Mouse (Mus musculus) lung, postnatal 36 days (tissue): Measurements from ENCODE around the gene Ly6g5b.

Source experiments
- DNase-seq: peaks from one replicate; pipeline ENCODE4 v3.0.0; 2022; ENCODE audit warnings: mixed read lengths

Ly6g5b gene

DNA sequence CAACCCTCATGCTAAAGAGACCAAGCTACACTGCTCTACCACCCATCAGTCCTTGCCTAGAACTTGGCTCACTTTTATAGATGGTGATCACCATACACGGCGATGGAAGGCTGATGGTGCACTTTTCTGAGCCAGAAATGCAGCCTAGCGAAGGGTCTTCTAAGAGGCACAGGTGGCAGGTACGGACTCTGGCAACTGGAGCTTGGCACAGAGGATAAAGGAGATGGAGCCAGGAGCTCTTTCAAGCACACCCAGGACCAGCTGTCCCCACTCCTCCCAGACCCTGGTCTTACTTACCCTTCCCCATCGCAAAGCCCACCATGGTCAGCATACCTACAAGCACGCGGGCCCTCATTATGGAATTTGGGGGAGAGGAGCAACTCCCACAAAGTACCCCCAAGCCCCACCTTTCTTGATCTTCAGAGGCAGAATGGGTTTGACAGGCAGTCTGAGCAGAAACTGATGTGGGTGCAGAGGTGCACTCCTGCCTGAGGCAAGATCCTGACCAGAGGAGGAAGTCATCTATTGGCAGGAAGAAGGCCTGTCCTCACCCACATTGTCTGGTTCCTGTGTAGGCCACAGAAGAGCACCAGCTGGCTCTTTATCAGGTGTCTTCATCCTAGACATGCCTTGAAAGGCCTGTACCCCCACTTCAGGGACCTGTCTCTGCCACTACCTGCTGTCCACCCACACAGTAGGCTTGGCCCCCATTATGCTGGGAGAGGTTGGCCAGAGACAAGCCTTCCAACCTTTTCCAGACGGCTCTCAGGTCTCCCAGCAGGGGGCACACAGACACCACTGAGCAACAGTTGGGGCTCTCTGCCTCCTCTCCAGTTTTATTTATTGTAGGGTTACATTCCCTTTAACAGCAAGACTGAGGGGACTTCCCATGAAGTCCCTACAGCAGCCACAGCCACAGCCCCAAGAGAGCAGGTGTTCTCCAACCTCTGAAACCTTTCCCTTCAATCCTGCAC, at the start of gene Ly6g5b:
TSS of gene Ly6g5b (minus strand) at position 383 of the 974 bp plus-strand sequence.
- peak; percentile 43 for DNase-seq

DNA sequence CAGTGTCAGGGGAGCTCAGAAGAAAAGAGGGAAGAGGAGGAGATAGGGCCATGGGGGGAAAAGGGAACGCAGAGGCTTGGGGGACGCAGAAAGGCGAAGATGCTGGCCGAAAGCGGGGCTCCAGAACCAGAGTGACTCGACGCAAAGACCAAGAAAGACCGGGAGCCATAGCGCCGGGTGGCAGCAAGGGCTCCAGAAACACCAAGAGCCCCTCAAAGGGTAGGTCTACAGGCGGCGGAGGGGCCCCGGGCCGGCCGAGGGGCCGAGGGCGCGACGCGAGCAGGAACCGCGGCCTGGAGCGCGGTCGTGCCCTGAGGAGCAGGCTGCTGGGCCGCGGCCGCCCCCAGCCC, 49.0 kb upstream of the Ly6g5b start:
- peak; percentile 10 for DNase-seq

DNA sequence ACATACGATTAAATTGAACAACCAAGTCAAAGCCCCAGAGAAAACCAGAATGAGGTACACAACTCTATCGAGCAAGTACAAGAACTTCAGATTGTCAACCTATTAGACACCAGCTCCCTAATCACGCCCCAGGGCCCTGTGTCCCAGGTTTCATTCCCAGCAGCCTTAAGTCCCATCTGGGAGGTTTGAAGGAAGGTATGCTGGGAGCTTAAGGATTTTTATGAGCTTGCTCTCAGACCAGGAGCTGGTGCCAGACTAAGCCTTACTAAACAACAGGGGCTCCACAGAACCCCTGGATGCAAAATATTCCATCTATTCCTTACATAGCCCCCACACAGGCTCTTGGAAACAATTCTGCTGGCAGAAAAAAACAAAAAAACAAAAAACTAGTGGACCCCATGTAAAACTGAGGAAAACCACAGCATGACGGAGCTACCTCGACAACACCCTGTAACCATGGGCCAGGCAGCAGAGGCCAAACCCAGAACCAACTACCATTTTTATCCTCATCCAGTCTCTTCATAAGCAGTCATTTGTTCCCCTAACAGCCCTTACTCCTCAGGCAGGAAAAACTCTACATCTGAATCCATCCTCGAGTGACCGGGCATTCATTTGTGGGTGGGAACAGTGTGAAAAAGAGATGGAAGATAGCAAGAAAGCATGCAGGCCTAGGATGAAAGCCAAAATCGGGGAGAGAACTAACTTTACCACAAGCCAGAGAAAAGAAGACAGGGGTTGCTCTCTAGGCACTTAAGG, 48.3 kb upstream of the Ly6g5b start:
- DNase-seq = peak; percentile 5

DNA sequence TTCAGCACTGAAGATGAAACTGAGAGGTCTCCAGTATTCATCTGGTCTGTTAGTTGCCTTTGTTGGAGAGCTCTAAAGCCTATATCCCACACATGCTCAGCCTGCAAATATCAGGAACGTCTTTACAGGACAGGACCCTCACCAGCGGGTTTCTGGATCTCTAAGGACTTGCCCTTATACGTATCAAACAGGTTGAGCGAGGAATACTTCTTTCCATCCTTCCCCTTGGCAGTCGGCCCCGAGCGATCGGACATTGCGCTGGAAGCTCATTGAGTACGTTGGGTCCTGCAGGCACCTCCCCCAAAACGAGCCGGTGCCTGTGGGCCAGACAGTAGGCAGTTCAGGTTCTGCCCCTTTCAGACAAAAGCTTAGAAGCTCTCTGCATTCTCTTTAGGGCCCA, 47.5 kb upstream of the Ly6g5b start:
- peak; percentile 61 for DNase-seq

DNA sequence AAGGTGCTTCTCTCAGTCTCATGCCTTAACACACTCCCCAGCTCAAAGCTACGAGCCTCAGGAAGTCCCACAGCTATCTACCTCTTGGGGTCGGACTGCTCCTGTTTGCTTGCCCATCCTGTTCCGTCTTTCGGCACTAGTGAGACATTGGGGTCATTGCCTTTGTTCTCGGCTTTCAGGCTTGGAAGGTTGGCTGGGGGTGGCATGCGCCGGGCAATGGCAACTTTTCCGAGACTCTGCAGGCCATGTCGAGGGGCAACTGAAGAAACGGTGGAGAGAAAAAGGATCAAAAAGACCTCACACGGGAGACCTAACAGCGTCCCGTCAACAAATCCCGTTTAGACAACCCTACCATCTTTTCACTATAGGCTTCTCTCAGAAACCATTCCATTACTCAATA, 46.9 kb upstream of the Ly6g5b start:
- DNase-seq = no peak

DNA sequence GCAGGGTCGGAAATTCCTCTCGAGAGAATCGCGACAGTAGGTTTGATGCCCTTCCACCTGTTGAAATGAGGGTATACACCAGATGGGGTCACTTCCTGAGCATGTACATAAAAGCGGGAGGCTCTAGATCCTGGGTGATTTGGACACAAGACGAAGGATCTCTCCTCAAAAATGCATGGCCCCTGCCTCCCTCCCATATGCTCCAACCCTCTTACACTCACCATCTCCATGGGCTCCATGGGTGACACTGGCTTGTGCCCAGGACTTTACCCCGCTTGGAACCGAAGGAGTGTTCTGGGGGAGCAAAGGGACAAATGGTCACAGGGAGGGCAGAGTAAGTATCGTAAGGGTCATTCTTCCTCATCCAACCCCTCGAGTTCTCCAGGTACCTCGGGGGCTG, 46.2 kb upstream of the Ly6g5b start:
- no peak for DNase-seq

DNA sequence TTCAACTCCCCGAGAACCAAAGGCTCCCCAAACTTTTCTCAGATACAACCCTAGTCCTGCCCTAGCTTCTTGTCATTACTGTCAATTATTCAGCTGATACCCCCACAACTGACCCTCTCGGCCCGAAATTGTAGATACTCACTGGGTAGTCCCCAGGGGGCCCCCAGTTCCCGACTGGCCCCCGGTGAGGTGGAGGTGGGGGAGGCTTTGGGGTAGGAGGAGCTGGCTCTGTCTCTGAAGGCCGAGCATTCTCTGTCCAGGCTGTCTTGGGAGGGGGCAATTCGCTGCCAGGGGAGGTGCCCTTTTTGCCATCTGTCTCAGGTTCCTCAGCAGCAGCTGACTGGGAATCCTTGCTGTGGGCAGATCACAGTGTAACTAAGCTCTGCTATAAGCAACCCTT, 44.4 kb upstream of the Ly6g5b start:
- DNase-seq = no peak

DNA sequence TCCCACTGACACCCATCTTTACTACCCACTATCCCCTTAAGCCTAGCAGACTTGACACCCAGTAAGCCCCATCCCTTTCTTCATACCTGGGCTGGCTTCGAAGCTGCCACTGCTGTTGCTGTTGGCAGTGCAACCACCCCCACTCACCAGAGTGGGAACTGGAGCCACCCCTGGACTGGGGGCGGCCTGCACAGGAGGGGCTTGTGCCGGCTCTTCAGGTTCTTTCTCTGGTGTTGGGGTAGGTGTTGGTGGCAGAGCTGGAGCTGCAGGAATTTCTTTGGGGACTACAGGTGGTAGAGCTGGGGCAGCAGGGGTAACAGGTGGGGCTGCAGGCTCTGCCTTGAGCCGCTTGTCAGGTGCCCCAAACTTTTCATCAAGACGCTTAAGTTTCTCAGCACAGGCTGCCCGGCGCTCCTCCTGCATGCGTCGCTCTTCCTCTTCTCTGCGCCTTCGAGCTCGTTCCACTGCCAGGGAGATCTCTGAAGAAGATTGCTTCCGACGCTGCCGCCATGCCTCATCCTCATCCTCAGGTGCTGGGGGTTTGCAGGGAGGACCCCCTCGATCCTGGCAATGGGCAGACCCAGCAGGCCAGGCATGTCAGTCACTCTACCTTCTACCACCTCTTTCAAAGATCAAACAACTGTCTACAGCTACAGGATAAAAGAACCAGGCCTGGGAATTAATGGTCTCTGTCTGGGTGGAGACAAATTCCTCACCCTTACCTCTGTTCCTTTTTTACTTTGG, 43.8 kb upstream of the Ly6g5b start:
- DNase-seq = no peak

- DNase-seq = no peak
Observed at GRCm38 (mm10) chr17:35157661-35158175, 42.5 kb upstream of the Ly6g5b start.

DNA sequence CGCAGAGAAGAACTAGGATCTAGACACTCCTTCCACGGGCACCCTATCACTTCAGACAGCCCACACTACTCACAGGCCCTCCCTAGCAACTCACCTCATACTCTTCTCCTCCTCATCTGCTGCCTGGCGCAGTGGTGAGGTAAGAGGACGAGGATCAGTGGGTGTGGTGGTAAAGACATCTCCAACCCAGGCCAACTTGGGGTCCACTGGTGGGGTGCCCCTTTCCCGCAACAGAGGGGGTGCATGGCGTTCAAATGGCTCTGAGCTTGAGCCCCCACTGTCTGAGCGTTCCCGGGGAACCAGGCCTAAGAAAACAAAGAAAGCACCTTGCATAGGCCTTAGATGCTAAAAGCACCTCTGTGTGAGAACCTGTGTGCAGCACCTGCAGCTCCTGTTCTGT, 42.0 kb upstream of the Ly6g5b start:
- DNase-seq = no peak

DNA sequence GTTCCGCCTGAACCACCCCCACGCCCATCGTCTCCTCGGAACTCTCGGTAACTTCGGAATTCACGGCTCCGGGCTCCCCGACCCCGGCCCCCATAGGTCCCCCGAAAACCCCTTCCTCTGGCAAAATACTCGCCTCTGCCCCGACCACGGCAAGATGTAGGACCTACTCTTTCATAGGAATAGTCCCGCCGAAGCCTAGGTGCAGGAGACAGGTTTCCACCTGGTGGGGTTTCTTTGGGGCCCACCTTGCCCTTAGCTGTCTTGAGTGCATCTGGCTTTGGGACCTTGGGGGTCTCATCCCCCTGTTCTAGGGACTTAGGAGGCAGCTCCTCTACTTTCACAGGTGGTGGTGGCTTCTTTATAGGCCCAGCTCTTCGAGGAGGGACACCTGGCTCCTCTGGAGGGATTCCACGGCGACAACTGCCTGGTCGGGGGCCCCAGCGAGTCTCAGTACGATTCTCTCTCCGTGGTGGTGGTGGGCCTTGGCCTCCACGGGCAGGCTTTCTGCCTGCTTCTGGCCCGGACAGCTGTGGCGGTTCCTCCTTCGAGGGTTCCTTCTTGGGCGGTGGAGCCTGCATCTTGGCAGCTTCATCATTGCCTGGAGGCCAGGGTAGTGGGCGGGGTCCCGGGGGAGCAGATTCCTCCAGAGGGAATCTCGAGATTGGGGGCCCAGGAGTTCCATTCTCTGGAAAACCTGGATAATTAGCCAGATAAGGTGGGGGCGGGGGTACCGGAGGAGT, 41.4 kb upstream of the Ly6g5b start:
- no peak for DNase-seq

DNA sequence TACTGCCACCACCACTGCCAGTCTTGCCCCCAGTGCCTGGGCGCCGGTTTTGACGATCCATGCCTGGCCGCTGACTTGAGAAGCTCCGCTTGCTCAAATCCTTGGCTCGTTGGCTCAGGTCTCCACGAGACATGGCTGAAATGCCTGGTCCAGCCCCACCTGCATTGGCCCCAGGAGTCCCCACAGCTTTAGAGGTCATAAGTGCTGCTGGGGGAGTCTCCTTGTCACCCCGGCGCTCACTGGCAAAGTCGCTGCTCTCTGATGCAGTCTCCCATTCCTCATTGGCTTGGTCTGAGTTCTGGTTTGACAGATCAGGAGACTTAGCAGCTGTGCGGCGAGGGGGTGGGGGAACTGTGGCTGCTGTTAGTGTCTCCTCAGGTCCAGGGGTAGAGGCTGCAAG, 40.2 kb upstream of the Ly6g5b start:
- no peak for DNase-seq

DNA sequence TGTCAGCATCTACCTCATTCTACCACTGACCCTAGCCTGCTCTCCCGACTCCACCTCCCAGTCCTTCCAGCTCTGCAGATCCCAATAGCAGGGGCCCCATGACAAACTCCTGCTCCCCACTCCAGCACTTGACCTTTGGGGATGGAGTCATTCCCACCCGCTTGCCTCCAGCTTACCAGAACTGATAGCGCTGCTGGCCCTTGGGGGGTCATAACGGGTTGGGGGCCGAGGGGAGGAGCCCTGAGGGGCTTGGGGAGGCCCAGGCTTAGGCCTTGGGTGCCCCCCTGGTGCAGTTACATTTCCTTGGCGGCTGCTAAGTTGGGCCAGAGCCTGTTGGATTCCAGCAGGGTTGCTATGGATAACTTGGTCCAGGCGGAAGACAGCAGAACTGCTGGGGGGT, 39.4 kb upstream of the Ly6g5b start:
- no peak for DNase-seq

GRCm38 (mm10) chr17:35153931-35154330, 38.7 kb upstream of the Ly6g5b start:
- DNase-seq = no peak

- DNase-seq = no peak
Observed at GRCm38 (mm10) chr17:35153077-35153476, 37.8 kb upstream of the Ly6g5b start.

GRCm38 (mm10) chr17:35152121-35152520, 36.9 kb upstream of the Ly6g5b start:
- DNase-seq = no peak

GRCm38 (mm10) chr17:35147922-35148639, 32.9 kb upstream of the Ly6g5b start:
- no peak for DNase-seq

DNA sequence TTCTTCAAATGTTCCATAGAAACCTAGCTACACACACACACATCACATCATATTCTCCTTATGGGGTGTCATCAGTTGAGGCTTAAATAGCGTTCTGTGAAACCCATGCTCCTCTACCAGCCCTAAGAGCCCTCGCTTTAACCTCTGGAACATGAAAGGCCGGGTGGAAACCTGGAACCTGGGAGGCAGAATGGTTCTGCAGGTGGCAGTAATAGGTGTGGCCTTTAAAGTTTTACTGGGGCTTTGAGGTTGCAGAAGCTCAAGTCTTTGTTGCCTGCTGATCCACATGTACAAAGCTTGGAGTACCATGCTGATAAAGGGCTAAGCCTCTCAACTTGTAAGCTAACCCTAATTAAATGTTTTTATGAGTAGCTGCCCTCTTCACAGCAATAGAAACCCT, 32.1 kb upstream of the Ly6g5b start:
- no peak for DNase-seq

- no peak for DNase-seq
Observed at GRCm38 (mm10) chr17:35146139-35146538, 30.9 kb upstream of the Ly6g5b start.

DNA sequence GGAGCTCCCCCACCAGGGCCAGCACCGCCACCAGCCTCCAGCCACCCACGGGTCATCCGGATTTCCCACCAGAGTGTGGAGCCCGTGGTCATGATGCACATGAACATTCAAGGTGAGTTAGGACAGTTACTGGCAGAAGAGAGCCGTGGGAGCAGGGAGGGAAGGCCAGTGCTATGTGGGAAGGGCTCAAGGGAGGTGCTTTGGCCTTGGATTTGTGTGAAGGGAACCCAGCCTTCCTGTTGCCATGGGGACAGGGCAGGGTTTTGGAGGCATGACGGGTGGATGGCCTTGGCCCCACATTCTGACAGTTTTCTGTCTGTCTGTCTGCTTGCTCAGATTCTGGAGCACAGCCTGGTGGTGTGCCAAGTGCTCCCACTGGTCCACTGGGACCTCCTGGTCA, 26.7 kb upstream of the Ly6g5b start:
- DNase-seq = no peak

- DNase-seq = no peak
Observed at GRCm38 (mm10) chr17:35140490-35140996, 25.3 kb upstream of the Ly6g5b start.
